Mouse (Mus musculus) ES-Bruce4 (cell line): ENCODE measurements at regions not wholly inside any gene's neighbourhood (a gene's known extent, or its start where the extent isn't known, plus 50 kb on each side); places are given as distances from the start of the nearest gene placed in this dataset.

Experiments used
- CTCF ChIP-seq: IDR thresholded peaks from one replicate; pipeline ENCODE4 v1.8.1; 2011; ENCODE audit warnings: low read depth, low read length
- POLR2A ChIP-seq: IDR thresholded peaks from one replicate; pipeline ENCODE4 v1.8.1; 2011; ENCODE audit warnings: low read length; ENCODE audit not compliant: insufficient read depth

DNA sequence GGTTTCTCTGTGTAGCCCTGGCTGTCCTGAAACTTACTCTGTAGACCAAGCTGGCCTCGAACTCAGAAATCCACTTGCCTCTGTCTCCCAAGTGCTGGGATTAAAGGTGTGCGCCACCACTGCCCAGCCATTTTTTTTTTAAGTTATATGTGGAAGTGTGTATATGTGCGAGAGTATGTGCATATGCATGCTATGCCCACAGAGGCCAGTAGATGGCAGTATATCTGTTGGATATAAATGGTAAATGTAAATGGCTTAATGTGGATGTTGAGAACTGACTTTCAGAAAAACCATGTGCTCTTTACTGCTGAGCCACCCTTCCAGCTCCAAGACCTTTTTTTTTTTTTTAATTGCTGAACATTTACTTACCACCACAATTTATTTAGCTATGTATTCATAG is 400.2 kb upstream of the Pdzrn3 start:
- no peak for TF ChIP-seq CTCF
- no peak for TF ChIP-seq POLR2A
